Mouse (Mus musculus): Measurements from ENCODE around the gene Epas1.

Gene Epas1

DNA sequence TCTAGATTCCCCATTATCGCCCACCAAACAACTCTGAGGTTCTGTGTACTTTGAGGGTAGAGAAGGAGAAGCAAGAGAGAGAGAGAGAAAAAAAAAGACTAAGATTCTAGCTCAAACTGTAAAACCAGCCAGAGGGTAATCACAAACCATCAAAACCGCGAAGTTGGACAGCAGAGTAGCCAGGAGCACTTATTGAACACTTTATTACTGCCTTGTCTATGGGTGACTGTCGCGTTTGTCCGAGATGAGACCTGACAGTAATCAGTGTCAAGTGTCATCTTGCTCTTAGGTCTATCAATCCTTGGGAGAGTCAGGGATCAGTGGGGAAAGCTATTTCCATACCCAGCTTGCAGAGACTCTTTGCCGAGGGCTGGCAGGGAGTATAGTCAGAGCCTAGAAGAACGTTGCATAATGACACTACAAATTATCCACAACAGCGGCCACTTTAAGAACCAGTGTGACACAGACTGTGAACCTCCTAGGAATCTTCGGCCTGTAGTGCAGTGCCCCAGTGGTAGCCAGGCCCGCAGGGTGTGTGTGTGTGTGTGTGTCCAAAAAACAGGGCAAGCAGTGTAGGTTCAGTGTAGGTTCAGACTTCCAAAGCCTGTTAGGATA is 2.2 kb downstream of the Epas1 start:
- DNase-seq (ENCODE audit: extremely low read depth, low read depth, low spot score) = no peak

DNA sequence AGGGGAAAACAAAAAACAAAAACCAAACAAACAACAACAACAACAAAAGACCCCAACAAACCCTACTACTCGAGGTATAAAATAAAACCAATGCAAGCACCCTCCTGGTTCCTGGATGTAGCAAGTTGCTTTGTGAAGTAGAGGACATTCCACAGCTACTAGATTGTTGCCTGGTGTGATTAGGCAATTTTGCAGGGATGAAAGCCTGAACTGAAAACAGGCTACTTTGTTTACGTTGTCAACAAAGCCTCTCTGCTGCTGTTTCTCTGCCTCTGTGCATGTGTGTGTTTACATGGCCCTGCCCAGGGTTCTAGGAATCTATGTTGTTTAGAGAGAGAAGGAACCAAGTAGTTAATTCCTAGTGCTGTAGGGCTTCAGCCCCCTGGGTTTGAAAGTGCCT is 4.1 kb downstream of the Epas1 start:
- no peak for DNase-seq (ENCODE audit: extremely low read depth, low read depth, low spot score)

DNA sequence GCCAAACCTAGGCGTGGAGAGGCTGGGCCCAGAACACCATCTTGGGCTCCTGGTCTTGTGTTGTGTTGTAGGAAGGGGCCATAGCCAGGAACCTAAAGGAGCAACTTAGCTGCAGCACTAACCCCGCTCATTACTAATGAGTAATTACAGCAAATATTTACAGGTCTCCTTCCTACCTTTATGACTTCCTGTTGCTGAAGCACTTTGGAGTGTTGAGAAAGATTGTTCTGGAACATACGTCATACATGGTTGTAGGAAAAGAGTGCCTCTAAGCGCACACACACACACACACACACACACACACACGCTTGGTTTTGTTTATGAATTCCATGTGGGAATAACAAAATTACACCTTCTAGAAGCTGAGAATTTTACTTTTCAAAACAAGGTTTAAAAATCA is 8.4 kb downstream of the Epas1 start:
- DNase-seq (ENCODE audit: extremely low read depth, low read depth, low spot score) = no peak

DNA sequence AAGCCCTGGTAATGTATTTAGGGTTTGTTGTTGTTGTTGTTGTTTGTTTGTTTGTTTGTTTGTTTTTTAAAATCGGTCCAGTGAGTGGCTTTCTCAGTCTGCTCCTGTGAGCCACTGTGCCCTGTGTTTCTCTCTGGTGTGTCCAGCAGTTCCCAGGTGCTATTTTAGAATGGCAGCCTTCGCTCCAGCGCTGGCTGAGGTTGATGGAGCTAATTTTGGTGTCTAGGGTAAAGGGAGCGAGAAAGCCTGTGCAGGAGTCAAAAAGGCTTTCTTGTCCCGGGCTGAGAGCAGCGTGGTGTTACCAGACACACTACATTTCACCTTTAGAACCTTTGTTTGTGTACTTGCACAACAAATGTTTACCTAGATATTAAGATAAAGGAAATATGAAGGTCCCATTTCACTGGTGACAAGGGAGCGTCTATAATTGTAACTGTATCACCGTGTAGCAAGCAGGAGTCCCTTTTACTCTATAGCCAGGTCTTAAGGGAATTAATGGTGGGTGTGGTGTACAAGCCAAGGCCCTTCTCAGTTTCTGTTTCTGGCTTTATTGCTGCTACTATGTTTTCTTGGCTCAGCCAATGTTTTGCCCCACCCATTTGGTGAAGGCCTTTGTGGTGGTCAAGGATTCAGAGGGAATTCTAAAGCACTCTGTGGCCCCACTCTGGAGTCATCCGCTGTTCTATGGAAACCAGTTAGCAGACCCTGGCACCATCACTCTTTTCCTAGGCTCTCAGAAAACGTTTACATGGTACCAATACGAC is 9.2 kb downstream of the Epas1 start:
- DNase-seq (ENCODE audit: extremely low read depth, low read depth, low spot score) = no peak

DNA sequence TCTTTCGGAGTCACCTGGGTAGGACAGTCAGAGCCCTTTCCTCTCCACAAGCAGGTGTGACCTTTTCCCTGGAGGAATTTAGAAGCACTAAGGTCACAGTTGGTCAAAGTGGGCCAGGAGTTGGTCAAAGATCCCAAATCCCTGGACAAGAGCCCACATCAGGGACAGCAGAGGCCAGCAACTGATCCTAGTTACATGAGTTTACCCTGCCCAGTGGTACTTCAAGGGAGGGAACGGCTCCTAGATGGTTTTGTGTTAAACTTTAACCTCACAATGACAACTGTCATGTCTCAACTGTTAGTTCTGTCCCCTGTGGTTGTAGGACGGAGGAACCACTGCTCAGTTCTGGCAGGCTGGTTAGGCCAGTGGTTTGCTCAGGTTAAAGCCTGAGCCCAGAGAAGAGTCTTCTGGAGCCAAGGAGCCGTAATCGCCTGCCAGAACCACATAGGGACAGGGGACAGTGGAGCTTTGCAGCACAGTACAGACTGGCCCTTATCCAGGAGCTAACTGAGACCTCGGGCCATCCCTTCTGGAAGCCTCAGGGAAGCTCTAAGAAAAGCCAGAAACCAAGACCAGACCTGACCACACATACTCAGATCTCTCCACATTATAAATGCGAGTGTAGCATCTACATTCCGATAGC is 12.4 kb downstream of the Epas1 start:
- no peak for DNase-seq (ENCODE audit: extremely low read depth, low read depth, low spot score)

DNA sequence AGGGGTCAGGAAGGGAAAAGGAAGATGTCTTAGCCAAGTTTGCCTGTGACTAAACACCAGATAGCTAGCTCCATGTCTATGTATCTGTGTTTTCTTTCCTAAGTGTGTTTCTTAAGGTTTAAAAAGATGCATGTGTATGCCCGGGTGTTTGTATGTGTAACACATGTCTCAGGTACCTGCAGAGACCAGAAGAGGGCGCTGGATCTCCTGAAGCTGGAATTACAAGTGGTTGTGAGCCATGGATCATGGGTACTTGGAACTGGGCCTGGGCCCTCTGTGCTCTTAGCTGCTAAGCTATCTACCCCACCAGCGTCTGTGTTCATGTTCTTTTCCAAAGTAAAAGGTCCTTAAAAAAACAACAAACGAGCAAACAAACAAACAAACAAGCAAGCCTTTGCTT is 12.9 kb downstream of the Epas1 start:
- no peak for DNase-seq (ENCODE audit: extremely low read depth, low read depth, low spot score)

DNA sequence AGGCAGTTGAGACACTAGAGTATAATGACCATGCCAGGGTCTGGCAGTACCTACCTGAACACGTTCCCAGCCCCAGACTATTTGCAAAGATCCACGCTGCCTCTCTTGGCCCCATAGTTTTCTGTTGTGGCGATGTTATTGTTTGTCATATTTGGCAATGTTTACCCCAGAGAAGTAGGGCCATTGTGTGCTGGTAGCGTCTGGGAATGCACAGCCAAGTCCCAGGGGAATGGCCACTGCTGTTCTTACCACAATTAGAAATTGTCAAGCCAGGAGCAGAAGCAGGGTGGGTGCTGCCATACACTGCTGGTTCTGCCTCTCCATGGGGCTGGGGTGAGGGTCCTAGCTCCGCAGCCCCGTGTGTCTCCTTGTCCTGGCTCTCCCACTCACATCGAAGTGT is 15.1 kb downstream of the Epas1 start:
- DNase-seq (ENCODE audit: extremely low read depth, low read depth, low spot score) = no peak

DNA sequence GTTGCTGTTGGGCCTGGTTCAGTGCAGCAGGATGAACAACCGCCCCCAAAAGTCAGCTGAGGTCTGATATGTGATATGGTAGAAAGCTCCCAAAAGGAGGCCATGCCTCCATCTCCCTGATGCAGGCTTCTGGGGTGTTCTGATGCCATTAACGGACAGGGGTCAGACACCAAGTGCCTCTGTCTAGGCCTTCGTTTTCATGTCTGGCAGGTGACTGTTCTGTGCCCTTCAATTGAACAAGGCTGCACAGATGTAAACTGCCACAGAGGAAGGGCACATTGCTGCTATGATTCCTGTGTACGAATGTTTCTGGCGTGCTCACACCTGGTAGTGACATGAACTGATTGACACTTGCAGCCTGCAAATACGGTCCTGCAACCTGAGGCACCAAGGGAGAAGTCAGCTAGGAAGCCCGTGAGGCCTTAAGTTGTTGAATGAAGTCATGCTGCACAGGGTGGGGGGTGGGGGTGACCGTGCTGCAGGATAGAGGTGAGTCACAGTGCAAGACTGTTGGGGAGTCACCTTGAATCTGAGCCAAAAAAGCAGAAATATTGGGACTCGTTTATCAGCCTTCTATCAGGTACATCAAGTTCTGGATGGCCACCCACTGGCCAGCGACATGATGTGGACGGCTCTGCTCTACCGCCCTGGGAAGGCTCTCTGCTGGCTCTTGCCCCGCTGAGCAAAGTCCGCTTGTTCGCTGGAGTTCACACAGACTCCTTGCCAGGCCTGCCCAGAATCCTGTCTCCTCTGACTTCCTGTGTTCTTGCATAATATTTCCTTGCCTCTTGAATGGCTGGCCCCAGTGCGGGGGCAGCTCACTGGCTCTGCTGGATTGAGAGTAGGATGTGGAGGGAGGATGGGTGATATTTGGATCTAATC is 16.1 kb downstream of the Epas1 start:
- no peak for DNase-seq (ENCODE audit: extremely low read depth, low read depth, low spot score)

DNA sequence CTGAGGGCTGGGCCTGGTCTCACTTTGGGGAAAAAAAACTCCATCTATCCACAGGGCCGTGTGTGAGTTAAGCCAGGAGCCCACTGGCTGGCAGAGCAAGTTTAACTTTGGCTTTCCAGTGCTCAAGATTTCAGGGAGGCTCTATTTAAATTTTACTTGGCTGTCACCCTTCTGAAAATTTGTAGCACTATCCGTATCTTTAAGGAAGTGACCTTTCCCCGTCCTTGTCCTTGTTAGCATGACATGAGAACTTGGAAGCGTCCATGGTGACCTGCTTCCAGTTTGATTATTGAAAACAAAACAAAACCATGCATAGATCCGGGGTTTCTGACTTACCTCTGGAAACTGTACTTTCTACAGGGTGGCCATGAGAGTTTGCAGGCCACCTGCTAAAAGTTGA is 17.3 kb downstream of the Epas1 start:
- no peak for DNase-seq (ENCODE audit: extremely low read depth, low read depth, low spot score)

DNA sequence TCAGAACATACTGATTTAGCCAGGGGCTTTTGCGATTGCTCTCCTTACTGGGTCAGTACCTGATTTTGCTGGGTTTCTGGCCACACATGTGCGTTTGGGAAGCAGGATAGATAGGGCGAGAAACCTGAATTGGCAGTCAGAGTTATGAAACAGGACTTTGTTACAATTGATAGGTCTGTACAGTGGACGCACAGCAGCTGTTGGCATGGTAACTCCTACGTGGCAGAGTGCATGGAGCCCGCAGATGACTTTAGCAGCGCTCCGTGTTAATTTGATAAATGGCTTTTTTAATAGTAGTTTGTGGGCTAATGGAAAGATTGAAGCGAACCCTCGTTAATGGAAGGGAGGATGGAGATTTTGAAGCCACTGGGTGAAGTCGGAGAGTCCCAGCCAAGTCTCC is 18.5 kb downstream of the Epas1 start:
- DNase-seq (ENCODE audit: extremely low read depth, low read depth, low spot score) = no peak

DNA sequence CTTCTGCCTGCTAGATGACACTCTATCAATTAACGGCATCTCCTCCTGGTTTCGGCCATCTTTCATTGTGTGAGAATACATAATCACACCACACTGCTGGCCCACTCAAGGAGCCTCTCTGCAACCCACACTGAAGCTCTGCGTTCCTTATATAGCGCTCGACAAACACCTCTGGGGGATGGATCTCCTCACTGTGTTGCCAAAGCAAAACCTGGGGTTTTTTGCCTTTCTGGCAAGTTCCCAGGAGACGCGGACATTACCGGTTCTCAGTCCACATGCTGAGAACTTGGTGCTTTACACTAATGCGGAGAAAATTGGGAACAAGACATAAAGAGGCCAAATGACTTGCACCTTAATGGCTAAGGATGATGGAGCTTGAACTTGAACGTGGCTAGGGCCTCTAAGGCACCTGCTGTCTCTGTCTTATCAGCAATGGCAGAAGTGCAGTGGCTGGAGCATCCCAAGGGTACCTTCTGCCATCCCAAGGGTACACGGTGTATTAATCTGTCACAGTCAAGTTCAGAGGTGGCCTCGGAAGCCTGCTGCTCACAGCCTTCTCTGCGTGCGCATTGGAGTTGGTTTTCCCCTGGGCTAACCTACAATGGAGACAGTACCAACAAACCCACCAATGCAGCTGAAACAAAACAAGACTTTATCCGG is 19.6 kb downstream of the Epas1 start:
- DNase-seq (ENCODE audit: extremely low read depth, low read depth, low spot score) = no peak

DNA sequence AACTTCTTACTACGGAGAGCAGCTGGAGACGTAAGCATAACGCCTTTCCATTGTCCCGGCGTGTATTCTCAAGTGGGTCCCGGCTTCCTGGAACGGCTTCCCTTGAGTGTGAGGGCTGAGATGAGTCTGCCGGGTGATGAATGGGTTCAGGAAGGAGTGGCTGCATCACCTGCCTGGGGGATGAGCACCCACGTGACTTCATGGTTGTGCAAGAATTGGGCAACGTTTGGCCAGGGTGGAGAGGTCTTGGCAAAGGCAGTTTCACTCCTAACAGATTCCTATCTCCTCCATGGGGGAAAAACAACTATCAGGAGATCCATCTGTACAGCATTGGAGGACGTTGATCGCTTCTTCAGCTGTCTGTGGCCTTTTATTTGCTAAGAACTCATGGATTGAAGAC is 23.0 kb downstream of the Epas1 start:
- peak; percentile 47 for DNase-seq (ENCODE audit: extremely low read depth, low read depth, low spot score)

DNA sequence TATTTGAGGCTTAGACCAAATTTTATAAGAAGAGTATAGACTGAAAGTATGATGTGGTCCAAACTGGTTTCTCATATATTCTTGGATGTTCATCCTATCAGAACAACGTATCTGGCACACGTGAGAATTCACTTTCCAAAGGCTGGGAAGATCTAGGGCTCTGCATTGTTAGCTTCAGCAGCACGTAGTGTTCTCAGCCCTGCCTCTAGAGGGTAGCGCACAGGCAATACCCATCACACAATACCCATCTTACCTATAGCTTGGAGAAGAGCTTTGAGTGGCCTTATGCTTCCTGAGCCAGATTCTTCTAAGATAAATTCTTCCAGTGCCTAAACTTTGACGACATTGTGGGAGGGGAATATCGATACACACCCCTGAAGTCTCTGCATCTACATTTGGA is 24.6 kb downstream of the Epas1 start:
- DNase-seq (ENCODE audit: extremely low read depth, low read depth, low spot score) = no peak

DNA sequence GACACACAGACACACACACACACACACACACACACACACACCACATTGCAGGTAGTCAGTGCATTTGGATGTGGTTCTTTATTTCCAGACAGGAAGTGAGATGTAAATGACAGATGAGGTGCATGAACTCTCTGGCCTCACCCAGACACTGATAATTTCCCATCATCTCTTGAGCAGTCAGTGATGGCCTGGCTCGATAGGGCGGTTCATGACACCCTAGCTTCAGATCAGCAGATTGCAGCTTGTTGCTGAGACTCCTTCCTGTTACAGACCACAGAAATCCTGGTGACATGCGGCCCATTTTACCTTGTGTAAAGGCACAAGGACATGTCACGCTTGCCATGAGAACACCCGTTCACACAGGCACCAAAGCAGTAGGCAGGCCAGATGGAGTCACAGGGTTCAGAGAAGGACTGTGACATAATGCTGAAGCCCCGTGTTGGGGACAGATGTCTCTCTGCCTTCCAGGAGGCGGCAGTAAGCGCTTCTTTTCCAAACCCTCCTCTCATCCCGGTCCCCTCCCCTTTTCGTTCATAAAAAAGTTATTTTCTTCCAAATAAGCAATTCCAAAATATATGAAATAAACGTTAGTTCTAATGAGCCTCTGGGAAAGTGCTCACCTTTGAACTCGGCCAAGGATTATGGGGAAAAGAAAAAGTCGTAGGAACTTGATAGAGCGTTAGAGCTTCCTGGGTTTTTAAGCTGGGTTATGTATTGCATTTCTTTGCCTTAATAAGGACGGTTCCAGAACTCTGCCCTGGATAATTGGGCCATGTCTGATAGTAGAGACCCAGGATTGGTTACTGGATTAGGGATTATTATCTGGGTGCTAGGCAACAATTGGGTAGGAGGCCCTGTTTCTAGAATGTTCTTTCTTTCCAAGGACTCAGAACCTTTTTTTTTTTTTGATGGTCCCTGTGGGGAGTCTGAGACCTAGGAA is 26.0 kb downstream of the Epas1 start:
- DNase-seq (ENCODE audit: extremely low read depth, low read depth, low spot score) = no peak

DNA sequence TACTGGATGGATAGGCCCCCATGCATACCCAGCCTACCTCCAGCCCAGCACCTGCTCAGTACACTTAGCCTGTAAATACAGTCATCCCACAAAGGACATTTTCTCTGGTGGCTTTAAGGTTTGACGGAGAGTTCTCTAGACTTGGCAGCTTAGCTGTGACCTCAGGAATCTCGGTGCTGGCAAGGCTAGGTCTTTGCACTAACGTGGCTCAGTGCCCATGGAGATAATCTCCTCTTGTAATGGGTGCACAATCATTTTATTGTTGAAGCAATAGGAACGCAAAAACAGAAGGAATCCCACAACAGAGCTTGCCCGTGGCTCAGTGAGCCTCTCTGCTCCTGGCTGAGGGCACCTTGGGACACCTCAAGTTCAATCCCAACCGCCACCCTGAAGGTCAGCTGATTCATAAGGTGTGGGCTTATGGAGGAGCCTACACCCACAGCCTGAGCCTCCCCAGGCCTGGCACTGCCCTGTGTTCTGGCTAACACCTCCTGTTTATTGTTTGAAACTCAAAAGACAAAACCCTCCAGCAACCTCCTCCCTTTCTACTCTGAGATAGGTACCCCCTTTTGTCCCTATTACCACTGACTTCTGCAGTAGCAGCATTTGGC is 27.3 kb downstream of the Epas1 start:
- DNase-seq (ENCODE audit: extremely low read depth, low read depth, low spot score) = no peak

DNA sequence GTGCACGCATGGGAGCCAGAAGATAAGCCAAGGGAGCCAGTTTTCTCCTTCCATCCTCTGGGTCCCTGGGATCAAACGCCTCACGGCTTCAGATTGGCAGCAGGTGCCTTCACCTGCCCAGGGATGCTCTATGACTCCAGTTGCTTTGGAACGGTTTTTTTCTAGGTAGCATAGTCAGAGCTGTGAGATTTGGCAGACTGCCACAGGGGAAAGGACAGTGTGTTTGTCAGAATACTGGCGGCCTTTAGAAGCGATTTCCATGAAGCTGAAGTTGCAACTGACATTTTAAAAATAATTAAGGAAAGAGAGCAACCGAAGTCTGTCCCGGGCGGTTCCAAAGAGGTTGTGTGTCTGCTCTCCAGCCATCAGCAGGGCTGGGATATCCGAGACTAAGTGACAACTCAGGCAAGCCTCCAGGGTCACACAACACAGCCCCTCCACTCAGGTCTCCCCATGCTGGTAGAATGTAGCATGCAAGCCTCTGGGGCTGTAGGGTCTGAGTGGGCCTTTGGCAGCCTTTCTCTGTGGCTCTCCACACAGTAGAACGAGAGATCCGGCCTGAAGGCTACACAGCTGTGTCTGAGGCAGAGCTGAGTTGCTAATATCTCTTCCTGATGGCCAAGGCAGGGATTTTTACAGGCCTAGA is 28.4 kb downstream of the Epas1 start:
- DNase-seq (ENCODE audit: extremely low read depth, low read depth, low spot score) = no peak

DNA sequence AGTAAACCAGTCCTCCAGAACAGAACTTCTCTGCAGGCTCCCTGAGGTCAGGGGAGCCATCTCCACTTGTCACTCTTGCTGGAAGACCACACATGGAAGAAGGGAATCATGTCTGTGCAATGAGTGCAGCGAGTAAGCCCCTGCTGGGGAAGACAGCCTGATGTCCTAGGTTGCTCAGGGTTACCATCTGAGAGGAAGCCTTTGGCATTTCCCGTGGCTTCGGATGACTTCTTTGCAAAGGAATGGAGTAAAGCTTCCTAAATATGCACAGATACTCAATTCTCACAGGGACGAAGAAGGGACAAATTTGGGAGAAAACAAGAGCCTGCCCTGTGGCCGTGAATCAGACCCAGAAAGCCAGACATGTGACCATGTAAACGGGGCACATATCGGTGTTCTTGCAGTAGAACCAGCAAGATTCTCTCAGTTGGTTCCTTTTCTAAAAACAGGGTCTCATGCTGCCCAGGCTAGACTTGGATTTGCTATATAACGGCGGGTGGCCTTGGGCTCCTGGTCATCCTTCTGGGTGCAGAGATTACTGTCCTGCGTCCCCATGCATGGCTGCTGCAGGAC is 31.0 kb downstream of the Epas1 start:
- no peak for DNase-seq (ENCODE audit: extremely low read depth, low read depth, low spot score)

DNA sequence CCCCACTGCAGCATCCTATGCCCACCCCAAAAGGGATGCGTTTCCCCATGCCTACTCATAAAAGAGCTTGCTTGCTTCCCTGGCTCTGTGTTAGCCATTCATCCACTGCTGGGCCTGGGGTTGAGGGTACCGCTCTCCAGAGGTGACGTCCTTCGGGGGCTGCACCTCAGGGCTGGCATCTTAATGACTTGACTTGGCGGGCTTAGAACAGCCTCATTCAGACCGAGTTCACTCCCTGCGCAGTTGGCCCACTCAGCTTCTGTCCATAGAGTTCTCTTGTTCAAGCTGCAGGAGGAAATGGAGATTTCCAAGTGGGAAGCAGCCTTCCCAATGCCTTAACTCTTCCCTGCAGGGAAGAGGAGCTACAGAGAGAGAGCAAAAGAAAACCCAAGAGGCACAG is 32.1 kb downstream of the Epas1 start:
- DNase-seq (ENCODE audit: extremely low read depth, low read depth, low spot score) = no peak

DNA sequence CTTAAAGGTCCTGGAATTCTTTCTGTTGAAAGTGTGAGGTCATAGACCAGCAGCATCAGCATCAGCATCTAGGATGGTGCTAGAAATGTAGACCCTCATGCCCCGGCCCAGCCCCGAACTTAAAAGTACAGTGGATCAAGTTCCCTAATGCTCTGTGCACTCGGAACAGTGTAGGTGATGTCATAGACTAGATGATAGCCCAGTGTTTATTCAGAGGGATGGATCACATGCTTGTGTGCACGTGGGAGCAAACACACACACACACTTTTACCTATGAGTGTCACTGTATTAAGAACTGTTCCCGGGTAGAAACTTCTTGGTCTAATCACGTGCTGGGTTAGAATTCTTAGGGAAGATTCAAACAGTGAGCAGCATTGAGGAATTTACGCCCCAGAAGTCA is 33.0 kb downstream of the Epas1 start:
- no peak for DNase-seq (ENCODE audit: extremely low read depth, low read depth, low spot score)

All from fat pad, adult 2 months (tissue).